Mouse (Mus musculus) adrenal gland, postnatal 25 days (tissue): ENCODE results near the gene Exoc3l. TPM values are rescaled to one million over a fixed set of nuclear protein-coding genes. Genes with fewer than 3 reads are reported as not detected.

Experiments used
- DNase-seq: peaks from one replicate; pipeline ENCODE4 v3.0.0; 2021; ENCODE audit warnings: mixed read lengths
- long read RNA-seq: library from polyadenylated mRNA; stranded (forward); transcript quantifications from one replicate; pipeline ENCODE4 v2.0.0, GENCODE M21; 2021
- total RNA-seq: library from RNA; stranded (reverse); gene quantifications from 2 replicates; pipeline ENCODE4 v1.2.3, GENCODE M21; 2021

Gene Exoc3l
- total RNA-seq, result 28.1 and 32.0 TPM in 2 replicates
- long read RNA-seq, transcript Exoc3l-201 (14 exons, 2,497 nt), result major isoform, 18 of 58 reads
- long read RNA-seq, partial matches to known transcripts, result 10 of 58 reads
- long read RNA-seq, other reads (novel, unspliced or antisense), result 29 of 58 reads

GRCm38 (mm10) chr8:105295895-105296573 is at the start of gene Exoc3l:
Exoc3l (minus strand) TSS chr8:105296101.
- peak; percentile 62 for DNase-seq

- DNase-seq, result peak; percentile 53
These were observed 49.4 kb upstream of the Exoc3l start for GRCm38 (mm10) chr8:105345061-105345975.

GRCm38 (mm10) chr8:105343791-105344574 is 48.1 kb upstream of the Exoc3l start:
- DNase-seq, result no peak

GRCm38 (mm10) chr8:105342768-105343167 is 46.9 kb upstream of the Exoc3l start:
- DNase-seq, result no peak

GRCm38 (mm10) chr8:105341399-105341798 is 45.5 kb upstream of the Exoc3l start:
- no peak for DNase-seq

- no peak for DNase-seq
These were observed 44.2 kb upstream of the Exoc3l start for GRCm38 (mm10) chr8:105339886-105340635.

- DNase-seq, result no peak
These were observed 43.1 kb upstream of the Exoc3l start for GRCm38 (mm10) chr8:105338992-105339391.

GRCm38 (mm10) chr8:105336373-105337130 is 40.7 kb upstream of the Exoc3l start:
- DNase-seq, result no peak

GRCm38 (mm10) chr8:105332523-105332922 is 36.6 kb upstream of the Exoc3l start:
- DNase-seq, result no peak

GRCm38 (mm10) chr8:105331931-105332330 is 36.0 kb upstream of the Exoc3l start:
- DNase-seq, result no peak

GRCm38 (mm10) chr8:105331469-105331868 is 35.6 kb upstream of the Exoc3l start:
- DNase-seq, result no peak

- no peak for DNase-seq
These were observed 34.4 kb upstream of the Exoc3l start for GRCm38 (mm10) chr8:105330325-105330724.

- no peak for DNase-seq
These were observed 31.1 kb upstream of the Exoc3l start for GRCm38 (mm10) chr8:105326968-105327367.

- DNase-seq, result peak; percentile 96
These were observed 30.3 kb upstream of the Exoc3l start, which contains the start of the genes Lrrc29 and Tmem208 for GRCm38 (mm10) chr8:105326141-105326672. Lrrc29 (minus strand) TSS chr8:105326278. Tmem208 (plus strand) TSS chr8:105326354.

GRCm38 (mm10) chr8:105325641-105326093 is 29.8 kb upstream of the Exoc3l start:
- DNase-seq, result no peak

- DNase-seq, result no peak
These were observed 27.3 kb upstream of the Exoc3l start for GRCm38 (mm10) chr8:105323183-105323582.

GRCm38 (mm10) chr8:105318662-105319190 is 22.8 kb upstream of the Exoc3l start:
- no peak for DNase-seq

- DNase-seq, result no peak
These were observed 22.0 kb upstream of the Exoc3l start for GRCm38 (mm10) chr8:105317941-105318340.

GRCm38 (mm10) chr8:105315073-105315769 is 19.3 kb upstream of the Exoc3l start:
- no peak for DNase-seq
